Mouse (Mus musculus) liver, postnatal 0 days (tissue): ENCODE data around the gene Syngap1.

Experiments used
- CTCF ChIP-seq: sonication (generic); IDR thresholded peaks from 2 replicates; pipeline ENCODE4 v1.5.1; 2016; ENCODE audit warnings: antibody characterized with exemption, low read depth
- EP300 ChIP-seq: IDR thresholded peaks from 2 replicates; pipeline ENCODE4 v1.6.1; 2016; ENCODE audit warnings: antibody characterized with exemption, low read depth, mild to moderate bottlenecking

- TF ChIP-seq EP300 (no peak), CTCF (no peak)
Observed at GRCm38 (mm10) chr17:26893492-26893891, 47.6 kb upstream of the Syngap1 start.
